Mouse (Mus musculus) layer of hippocampus, adult 8-10 months (tissue): ENCODE data around the gene Nacc1. TPM values are rescaled to one million over a fixed set of nuclear protein-coding genes. Genes with fewer than 3 reads are reported as not detected.
"Not testable (repeated sequence)": the region's sequence is repeated elsewhere in the genome, so short reads cannot be mapped to it uniquely, and the experiment has no call there.

Experiments
- DNase-seq, 2 experiments: peaks; one replicate each; pipeline ENCODE4 v3.0.0; 2022; ENCODE audit warnings: low spot score in 2 of 2
- total RNA-seq, 4 experiments: library from RNA; stranded (reverse); gene quantifications; 2 replicates each; pipeline ENCODE4 v1.2.4; 2022

Gene Nacc1
- total RNA-seq, 4 experiments from 2014 or later: 86.2 to 91.2 (median 87.6) TPM

- no peak for DNase-seq
Measured at GRCm38 (mm10) chr8:84700526-84700925, 12.9 kb upstream of the Nacc1 start.

GRCm38 (mm10) chr8:84699861-84700322 lies 12.2 kb upstream of the Nacc1 start:
- DNase-seq: peak in 1 of 2 experiments; percentile 72

DNA sequence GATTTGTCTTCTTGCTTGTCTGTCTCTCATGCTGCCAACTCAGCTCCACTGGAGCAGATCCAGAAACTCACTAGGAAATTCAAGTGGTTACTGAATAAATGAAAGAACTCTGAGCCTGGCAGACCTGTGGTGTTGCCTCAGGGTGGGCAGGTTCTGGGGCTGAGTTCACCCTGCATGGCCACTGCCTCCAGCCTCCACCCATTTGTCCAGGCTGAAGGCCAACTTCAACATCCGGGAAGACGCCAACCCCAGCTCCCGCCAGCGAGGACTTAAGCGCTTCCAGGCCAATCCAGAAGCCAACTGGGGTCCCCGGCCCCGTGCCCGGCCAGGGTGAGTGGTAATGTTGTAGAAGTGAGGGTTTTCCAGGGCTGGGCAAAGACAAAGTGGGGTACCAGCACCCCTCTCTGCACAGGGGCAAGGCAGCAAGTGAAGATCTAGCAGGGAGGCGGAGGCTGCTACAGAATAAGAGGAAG lies 11.3 kb upstream of the Nacc1 start:
- DNase-seq: no peak

DNA sequence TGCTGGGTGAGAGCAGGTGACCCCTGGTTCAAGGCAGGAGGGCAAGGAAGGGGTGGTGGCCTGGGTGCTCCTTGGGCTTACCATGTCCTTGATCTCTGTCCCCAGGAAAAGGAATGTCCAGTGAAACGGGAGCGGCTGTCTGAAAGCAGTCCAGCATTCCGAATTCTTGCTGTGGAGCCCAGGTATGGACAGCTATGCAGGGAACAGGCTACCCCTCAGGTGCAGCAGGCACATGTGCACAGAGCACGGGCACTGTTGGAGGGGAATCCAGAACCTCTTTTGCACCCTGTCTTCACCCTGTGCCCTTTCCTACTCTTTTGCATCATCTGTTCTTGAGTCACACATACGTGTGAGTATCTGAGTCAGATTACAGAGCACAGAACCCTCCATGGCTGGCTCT lies 10.6 kb upstream of the Nacc1 start:
- DNase-seq: no peak

GRCm38 (mm10) chr8:84697166-84698130 lies 9.8 kb upstream of the Nacc1 start:
- no peak for DNase-seq

- DNase-seq: no peak
Measured at GRCm38 (mm10) chr8:84695140-84695539, 7.5 kb upstream of the Nacc1 start.

DNA sequence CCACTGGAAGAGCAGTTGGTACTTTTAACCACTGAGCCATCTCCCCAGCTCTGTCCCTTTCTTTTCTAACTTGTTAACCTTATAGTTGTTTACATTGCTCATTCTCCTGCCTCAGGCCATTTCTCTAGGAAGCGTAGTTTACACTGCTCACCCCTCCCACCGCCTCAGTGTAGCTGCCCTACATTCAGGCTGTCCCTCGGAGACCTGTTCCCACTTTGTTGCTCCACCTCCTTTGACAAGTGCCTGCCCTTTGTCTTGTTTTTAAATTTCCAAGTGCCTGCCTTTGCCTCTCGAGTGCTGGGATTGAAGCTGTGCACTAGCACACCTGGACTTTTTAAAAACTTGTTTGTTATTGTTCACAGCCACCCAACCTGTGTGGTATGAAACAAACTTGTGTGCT lies 5.7 kb upstream of the Nacc1 start:
- no peak for DNase-seq

- peak; percentile 87 to 92 for DNase-seq
Measured at GRCm38 (mm10) chr8:84689091-84689915, 1.6 kb upstream of the Nacc1 start.

- DNase-seq: no peak
Measured at GRCm38 (mm10) chr8:84687003-84687704, 508 bp downstream of the Nacc1 start.

- no peak for DNase-seq
Measured at GRCm38 (mm10) chr8:84686191-84687002, 1.3 kb downstream of the Nacc1 start, which contains the start of gene Trmt1. Gene Trmt1 (plus strand): TSS chr8:84686307.

DNA sequence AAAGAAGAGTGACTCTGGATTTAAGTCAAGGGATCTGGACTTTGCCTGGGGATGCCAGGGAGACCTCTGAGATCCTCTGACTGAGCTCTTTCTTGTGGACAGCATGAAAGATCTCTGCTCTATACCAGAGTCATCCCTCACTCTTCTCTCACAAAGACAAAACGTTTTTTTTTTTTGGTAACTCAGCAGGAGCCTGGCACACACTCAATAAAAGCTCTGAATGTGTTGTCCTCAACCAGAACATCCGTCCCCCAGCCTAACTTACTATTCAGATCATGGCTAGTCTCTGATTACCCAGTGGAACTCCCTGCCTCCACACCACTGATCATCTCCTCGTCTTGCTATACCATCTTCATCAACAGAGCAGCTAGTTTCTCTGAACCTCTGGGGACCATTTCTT lies 3.1 kb downstream of the Nacc1 start:
- no peak for DNase-seq

DNA sequence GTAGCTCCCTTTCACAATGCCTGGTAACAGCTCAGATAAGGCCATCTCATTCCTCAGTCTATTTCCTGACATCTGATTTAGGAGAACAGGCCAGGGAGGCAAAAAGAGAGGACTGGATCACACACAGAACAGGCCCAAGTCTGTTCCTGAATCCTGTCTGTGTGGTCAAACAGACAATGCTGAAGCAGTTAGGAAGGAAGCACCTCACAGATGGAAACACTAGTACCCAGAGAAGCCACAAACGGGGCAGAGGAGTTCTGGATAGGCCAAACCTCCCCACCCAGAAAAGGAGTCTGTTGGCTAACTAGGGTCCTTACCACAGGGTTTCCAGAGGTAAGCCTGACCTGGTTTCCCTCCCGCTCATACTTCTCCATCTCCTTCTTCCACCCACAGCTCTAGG lies 5.4 kb downstream of the Nacc1 start:
- no peak for DNase-seq

GRCm38 (mm10) chr8:84681476-84681875 lies 6.2 kb downstream of the Nacc1 start:
- no peak for DNase-seq

GRCm38 (mm10) chr8:84677305-84677704 lies 10.4 kb downstream of the Nacc1 start:
- no peak for DNase-seq

DNA sequence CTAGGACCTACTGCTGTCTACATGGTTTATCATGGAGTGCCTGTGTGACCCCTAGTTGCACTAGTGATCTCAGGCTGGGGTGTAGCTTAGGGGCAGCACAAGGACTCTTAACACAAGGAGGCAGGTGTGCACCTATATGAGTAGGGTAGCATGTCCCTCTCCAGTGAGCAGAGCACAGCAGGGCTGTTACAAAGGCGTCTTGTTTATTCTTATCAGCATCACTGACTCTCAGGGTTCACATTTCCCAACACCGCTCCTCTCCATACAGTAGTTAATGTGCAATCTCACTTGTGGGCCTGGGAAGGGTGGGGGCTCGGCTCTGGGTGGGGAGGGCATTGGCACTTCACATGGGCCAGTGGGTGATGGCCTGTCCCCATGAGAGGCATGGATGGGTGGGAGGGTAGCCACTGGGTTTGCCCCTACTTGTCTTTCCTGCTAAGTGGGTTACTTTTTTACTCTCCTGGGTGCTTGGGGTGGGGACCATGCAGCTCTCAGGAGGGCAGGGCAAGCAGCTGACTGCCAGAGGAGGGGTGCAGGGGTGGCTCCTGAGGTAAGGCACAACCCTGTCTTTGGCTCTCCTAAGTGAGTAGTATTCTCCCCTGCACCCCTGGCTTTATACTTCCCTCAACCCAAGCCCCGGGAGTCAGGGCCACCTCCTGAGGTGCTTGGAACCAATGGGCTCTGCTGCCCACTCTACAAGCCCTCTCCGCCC lies 17.2 kb downstream of the Nacc1 start:
- not testable (repeated sequence) for DNase-seq

GRCm38 (mm10) chr8:84668731-84669485 lies 18.8 kb downstream of the Nacc1 start:
- no peak for DNase-seq

GRCm38 (mm10) chr8:84668081-84668480 lies 19.6 kb downstream of the Nacc1 start:
- no peak for DNase-seq

DNA sequence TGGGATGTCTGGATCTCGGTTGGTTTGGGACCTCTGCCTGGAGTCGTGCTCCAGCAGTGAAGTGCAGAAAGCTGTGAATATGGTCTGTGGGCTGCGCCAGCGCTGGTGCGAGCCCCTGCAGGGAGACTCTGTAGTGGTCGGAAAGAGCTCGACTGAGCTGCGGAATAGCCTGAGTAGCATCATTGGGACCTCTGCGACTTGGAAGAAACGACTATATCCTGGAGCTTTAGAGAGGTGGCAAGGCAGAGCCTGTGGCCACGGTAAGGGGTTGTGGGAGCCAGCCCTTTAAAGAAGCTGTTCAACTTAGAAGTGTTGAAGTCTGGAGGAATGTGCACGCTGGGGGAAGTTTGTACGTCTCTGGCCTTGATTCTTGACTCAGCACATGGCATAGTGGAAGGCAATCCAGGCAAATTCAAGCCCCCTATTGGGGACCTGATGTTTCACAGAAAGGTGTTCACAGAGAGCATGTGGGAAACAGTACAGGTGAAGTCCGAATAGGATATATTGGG lies 22.2 kb downstream of the Nacc1 start:
- no peak for DNase-seq
